Mouse (Mus musculus): ENCODE measurements around the gene 2310034G01Rik.

Gene 2310034G01Rik

GRCm38 (mm10) chr19:46357344-46358280 is 7.5 kb upstream of the 2310034G01Rik start:
- DNase-seq = peak; percentile 41

GRCm38 (mm10) chr19:46356701-46357138 is 6.6 kb upstream of the 2310034G01Rik start:
- peak; percentile 89 for DNase-seq

GRCm38 (mm10) chr19:46349550-46349949 is 552 bp downstream of the 2310034G01Rik start:
- no peak for DNase-seq

GRCm38 (mm10) chr19:46348761-46349458 is 1.2 kb downstream of the 2310034G01Rik start:
- DNase-seq = peak; percentile 59

- no peak for DNase-seq
Observed at GRCm38 (mm10) chr19:46347936-46348668, 2.0 kb downstream of the 2310034G01Rik start.

GRCm38 (mm10) chr19:46347146-46347545 is 3.0 kb downstream of the 2310034G01Rik start:
- DNase-seq = no peak

GRCm38 (mm10) chr19:46344710-46345419 is 5.2 kb downstream of the 2310034G01Rik start:
- no peak for DNase-seq

- no peak for DNase-seq
Observed at GRCm38 (mm10) chr19:46339287-46339971, 10.7 kb downstream of the 2310034G01Rik start.

GRCm38 (mm10) chr19:46338942-46339286 is 11.2 kb downstream of the 2310034G01Rik start:
- no peak for DNase-seq

GRCm38 (mm10) chr19:46338331-46338936 is 11.7 kb downstream of the 2310034G01Rik start, which contains the start of gene Cuedc2:
Gene Cuedc2, minus strand, starts transcription at chr19:46338702.
- peak; percentile 94 for DNase-seq

GRCm38 (mm10) chr19:46337719-46338330 is 12.3 kb downstream of the 2310034G01Rik start:
- DNase-seq = no peak

GRCm38 (mm10) chr19:46333906-46334305 is 16.2 kb downstream of the 2310034G01Rik start:
- DNase-seq = no peak

GRCm38 (mm10) chr19:46332721-46333339 is 17.3 kb downstream of the 2310034G01Rik start:
- no peak for DNase-seq

GRCm38 (mm10) chr19:46331936-46332335 is 18.2 kb downstream of the 2310034G01Rik start:
- no peak for DNase-seq

GRCm38 (mm10) chr19:46331326-46331725 is 18.8 kb downstream of the 2310034G01Rik start:
- DNase-seq = no peak

- DNase-seq = no peak
Observed at GRCm38 (mm10) chr19:46330696-46331095, 19.4 kb downstream of the 2310034G01Rik start.

GRCm38 (mm10) chr19:46329951-46330350 is 20.2 kb downstream of the 2310034G01Rik start:
- peak; percentile 65 for DNase-seq

GRCm38 (mm10) chr19:46329031-46329641 is 21.0 kb downstream of the 2310034G01Rik start:
- no peak for DNase-seq

- peak; percentile 89 for DNase-seq
Observed at GRCm38 (mm10) chr19:46328081-46329030, 21.7 kb downstream of the 2310034G01Rik start, which contains the start of gene Fbxl15. Gene Fbxl15, plus strand, starts transcription at chr19:46328184.
